Mouse (Mus musculus) cerebral cortex, adult 2 months (tissue): ENCODE data around the gene H60b.

Experiments
- WGBS: fragments of 180-500 bp; shearing (Covaris S2); methylation state at CpG from one replicate; pipeline ENCODE4 v1.1.7; 2018; 5-methylcytosine and 5-hydroxymethylcytosine counted together

H60b gene

GRCm38 (mm10) chr10:22274445-22275057, 116.2 kb downstream of the H60b start:
- WGBS = 17% methylated on average over 19 of the region's 19 CpGs

GRCm38 (mm10) chr10:22278468-22278867, 120.1 kb downstream of the H60b start:
- WGBS = 97% methylated on average over 2 of the region's 2 CpGs

- 44% methylated on average over 6 of the region's 6 CpGs for WGBS
Observed at GRCm38 (mm10) chr10:22282816-22283215, 124.4 kb downstream of the H60b start.

GRCm38 (mm10) chr10:22295676-22296075, 137.3 kb downstream of the H60b start:
- 65% methylated on average over 1 of the region's 1 CpGs for WGBS

GRCm38 (mm10) chr10:22297033-22297762, 138.8 kb downstream of the H60b start:
- 71% methylated on average over 5 of the region's 5 CpGs for WGBS

GRCm38 (mm10) chr10:22297766-22298461, 139.5 kb downstream of the H60b start:
- 57% methylated on average over 8 of the region's 8 CpGs for WGBS

- WGBS = 65% methylated on average over 2 of the region's 2 CpGs
Observed at GRCm38 (mm10) chr10:22299324-22299723, 140.9 kb downstream of the H60b start.

GRCm38 (mm10) chr10:22301641-22302040, 143.3 kb downstream of the H60b start:
- WGBS = 84% methylated on average over 1 of the region's 1 CpGs

- WGBS = 80% methylated on average over 5 of the region's 5 CpGs
Observed at GRCm38 (mm10) chr10:22302344-22303057, 144.1 kb downstream of the H60b start.

- WGBS = 90% methylated on average over 6 of the region's 6 CpGs
Observed at GRCm38 (mm10) chr10:22303736-22304135, 145.3 kb downstream of the H60b start.

GRCm38 (mm10) chr10:22305801-22306200, 147.4 kb downstream of the H60b start:
- 77% methylated on average over 4 of the region's 4 CpGs for WGBS

GRCm38 (mm10) chr10:22306452-22306851, 148.1 kb downstream of the H60b start:
- 67% methylated on average over 4 of the region's 4 CpGs for WGBS

- WGBS = 73% methylated on average over 1 of the region's 1 CpGs
Observed at GRCm38 (mm10) chr10:22308221-22308620, 149.8 kb downstream of the H60b start.

GRCm38 (mm10) chr10:22322858-22323257, 164.5 kb downstream of the H60b start:
- 55% methylated on average over 2 of the region's 2 CpGs for WGBS
